Mouse (Mus musculus): ENCODE measurements around the gene Ccdc153.

DNA sequence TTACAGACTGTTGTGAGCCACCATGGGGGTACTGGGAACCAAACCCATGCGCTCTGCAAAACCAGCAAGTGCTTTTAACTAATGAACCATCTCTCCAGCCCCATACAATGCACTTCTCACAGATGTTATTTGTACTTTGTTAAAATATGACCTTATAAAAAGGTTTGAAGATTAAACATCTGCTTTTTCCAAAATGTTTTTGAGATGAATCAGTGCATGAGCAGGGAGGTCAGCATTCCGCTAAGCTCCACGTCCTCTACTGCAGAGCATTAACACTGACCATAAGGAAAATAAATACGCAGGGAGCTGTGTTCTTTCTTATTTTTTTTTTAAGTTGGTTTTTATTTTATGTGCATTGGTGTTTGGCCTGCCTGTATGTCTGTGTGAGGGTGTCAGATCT lies 28.1 kb upstream of the Ccdc153 start:
- TF ChIP-seq POLR2A (IDR thresholded peaks at IDR 0.05; ENCODE audit: low read depth, low read length) (no peak), CTCF (conservative IDR thresholded peaks at IDR 0.05; ENCODE audit: insufficient read depth, insufficient read length, low read depth, low read length) (no peak)
